Mouse (Mus musculus) heart, postnatal 0 days (tissue): ENCODE results near the gene Zswim4.

ENCODE experiments used
- CTCF ChIP-seq: IDR thresholded peaks from 2 replicates; pipeline ENCODE4 v1.5.1; 2016; ENCODE audit warnings: antibody characterized with exemption, control low read depth, low read depth
- EP300 ChIP-seq: IDR thresholded peaks from 2 replicates; pipeline ENCODE4 v1.6.1; 2016; ENCODE audit warnings: antibody characterized with exemption, low read depth

DNA sequence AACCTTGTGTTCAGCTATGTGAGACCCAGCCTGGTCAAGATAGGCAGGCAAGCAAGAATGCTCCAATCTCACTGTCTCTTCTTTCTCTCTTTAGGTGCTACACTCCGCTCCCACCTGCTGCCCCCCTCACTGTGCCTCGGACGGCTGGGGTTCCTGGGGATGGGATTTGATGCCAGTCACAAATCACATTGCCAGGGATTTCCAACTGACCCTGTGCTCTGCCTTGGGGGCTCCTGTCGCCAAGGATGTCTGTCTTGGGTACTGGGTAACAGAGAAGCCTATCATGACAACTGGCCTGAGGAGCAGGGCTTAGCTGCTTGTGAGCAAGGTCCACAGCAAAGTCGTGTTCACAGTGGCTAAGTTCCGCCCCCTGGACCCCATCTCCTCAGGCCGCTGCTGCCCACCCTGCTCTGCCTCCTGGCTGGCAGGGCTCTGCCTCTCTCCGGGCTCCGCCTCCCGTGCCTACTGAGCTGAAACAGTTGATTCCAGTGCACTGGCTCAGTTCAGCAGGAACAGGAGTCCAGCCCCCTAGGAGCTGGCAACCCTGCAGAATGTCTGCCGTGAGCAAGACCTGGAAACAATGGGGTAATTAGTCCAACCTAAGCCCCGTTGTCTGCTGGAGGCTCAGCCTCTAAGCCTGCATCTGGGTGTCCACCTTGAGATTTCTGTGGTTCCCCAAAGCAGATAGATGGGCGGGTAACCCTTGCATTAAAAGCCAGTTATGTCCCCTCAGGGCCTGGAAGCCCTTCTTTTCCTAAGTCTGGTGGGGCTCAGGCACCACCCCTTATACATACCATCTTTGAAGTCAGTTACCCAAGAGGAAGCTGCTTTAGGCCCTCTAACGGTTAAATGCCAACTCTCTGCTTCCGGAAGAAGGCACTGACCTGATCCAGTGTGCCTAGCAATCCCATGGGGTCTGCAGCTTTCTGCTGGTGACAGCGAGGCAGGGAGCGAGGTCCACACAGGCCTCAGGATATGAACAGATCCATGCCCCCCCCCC lies 28.2 kb downstream of the Zswim4 start:
- TF ChIP-seq CTCF (no peak), EP300 (no peak)
